Mouse (Mus musculus): ENCODE measurements around the gene Slc24a2. TPM values are rescaled to one million over a fixed set of nuclear protein-coding genes. Genes with fewer than 3 reads are reported as not detected.

The Slc24a2 gene
- polyA plus RNA-seq, 2 experiments: 0.62 to 1.3 TPM

DNA sequence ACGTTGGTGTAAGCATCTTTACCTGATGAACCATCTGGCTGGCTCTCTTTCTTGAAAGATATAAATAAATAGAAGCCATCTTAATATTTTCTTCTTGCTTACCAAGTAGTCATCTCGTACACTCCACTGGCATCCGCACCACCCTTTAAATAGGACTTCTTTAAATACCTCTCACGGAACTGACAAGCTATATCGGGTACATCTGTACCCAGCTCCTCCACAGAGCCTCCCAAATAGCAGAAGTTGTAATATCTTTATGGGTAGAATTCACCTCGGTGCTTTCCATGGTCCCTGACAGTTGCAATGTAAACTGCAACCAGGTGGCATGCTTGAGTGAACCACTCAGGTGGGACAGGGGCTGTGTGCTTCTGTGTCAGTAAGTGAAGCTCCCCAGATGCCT, 149.0 kb downstream of the Slc24a2 start:
- 79% methylated on average over 6 of the region's 6 CpGs for WGBS
- no peak overlapping the region for H3K27ac ChIP-seq (replicated peaks; ENCODE audit: low read depth, low read length)

DNA sequence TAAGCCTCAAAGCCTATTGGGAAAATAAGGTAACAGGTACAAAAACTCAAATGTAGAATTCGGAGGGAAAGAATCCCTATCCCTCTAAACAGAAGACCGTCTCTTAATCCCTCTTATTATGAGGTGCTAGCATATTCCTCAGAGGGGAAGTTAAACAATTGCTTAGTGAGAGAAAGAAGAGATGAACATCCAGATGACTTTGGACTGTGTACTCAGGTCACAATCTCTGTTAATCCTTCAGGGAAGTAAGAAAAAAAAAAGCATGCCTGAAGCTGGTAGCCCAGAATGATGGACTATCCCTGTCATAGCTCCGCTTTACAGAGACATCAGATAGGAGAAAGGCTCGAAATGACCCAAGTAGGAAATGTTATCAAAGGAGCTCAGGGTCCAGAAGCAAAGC, 151.0 kb downstream of the Slc24a2 start:
- H3K36me3 ChIP-seq (ENCODE audit: control insufficient read depth, insufficient read depth, low read length): no peaks in the 10 kb centered on the region
- no peak for ATAC-seq (ENCODE audit: low FRiP score, low read depth)
- WGBS: 77% methylated on average over 4 of the region's 4 CpGs
- H3K9me3 ChIP-seq (ENCODE audit: control insufficient read depth, low read length): no peaks in the 10 kb centered on the region
- no peaks in the 10 kb centered on the region for H3K4me1 ChIP-seq (ENCODE audit: control insufficient read depth, insufficient read depth, low read length)
- no peak overlapping the region for H3K27ac ChIP-seq (replicated peaks; ENCODE audit: low read depth, low read length)
- no peak for DNase-seq (ENCODE audit: low spot score)
- no peak overlapping the region for H3K9ac ChIP-seq (ENCODE audit: low read depth, low read length, severe bottlenecking)
- H3K4me2 ChIP-seq (replicated peaks; ENCODE audit: low read depth, low read length, severe bottlenecking): no peak overlapping the region
- no peak for TF ChIP-seq POLR2A (IDR thresholded peaks at IDR 0.05; ENCODE audit: borderline replicate concordance, extremely low read depth, insufficient read depth, insufficient read length)
- no peaks in the 10 kb centered on the region for H3K27me3 ChIP-seq (ENCODE audit: control insufficient read depth, insufficient read depth, low read length)
- no peak overlapping the region for H3K4me3 ChIP-seq (replicated peaks; ENCODE audit: low read length)

More for the DNA sequence above, 149.0 kb downstream of the Slc24a2 start:
- Histone ChIP-seq H3K9me3 (ENCODE audit: control insufficient read depth, low read length) (no peaks in the 10 kb centered on the region), H3K9ac (ENCODE audit: low read depth, low read length, severe bottlenecking) (no peak overlapping the region), H3K4me2 (replicated peaks; ENCODE audit: low read depth, low read length, severe bottlenecking) (no peak overlapping the region), H3K4me3 (replicated peaks; ENCODE audit: low read length) (no peak overlapping the region), H3K27me3 (ENCODE audit: control insufficient read depth, insufficient read depth, low read length) (no peaks in the 10 kb centered on the region), H3K4me1 (ENCODE audit: control insufficient read depth, insufficient read depth, low read length) (no peaks in the 10 kb centered on the region), H3K36me3 (ENCODE audit: control insufficient read depth, insufficient read depth, low read length) (no peaks in the 10 kb centered on the region)
- no peak for DNase-seq (ENCODE audit: low spot score)
- no peak for TF ChIP-seq POLR2A (IDR thresholded peaks at IDR 0.05; ENCODE audit: borderline replicate concordance, extremely low read depth, insufficient read depth, insufficient read length)
- no peak for ATAC-seq (ENCODE audit: low FRiP score, low read depth)

DNA sequence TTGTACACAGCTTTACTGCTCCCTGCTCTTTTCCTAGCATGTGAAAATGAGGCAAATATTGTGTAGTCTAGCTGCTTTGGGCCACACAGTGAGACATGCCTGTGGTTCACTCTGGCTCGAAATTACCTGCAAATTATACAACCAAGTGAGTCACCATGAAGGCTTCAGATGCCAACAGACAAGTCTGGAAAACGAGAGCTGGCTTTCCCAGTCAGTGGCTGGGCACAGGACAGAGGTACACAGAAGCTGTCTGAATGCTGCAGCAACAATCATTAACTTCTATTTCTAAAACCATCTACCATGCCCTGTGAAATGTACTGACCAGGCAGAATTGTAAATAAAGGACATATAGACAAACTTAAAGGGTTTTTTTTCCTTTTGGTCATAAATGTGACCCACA, 151.6 kb downstream of the Slc24a2 start:
- no peak overlapping the region for H3K4me2 ChIP-seq (replicated peaks; ENCODE audit: low read depth, low read length, severe bottlenecking)
- WGBS: 41% methylated on average over 2 of the region's 2 CpGs
- no peak overlapping the region for H3K4me3 ChIP-seq (replicated peaks; ENCODE audit: low read length)
- no peak for DNase-seq (ENCODE audit: low spot score)
- no peaks in the 10 kb centered on the region for H3K4me1 ChIP-seq (ENCODE audit: control insufficient read depth, insufficient read depth, low read length)
- H3K36me3 ChIP-seq (ENCODE audit: control insufficient read depth, insufficient read depth, low read length): no peaks in the 10 kb centered on the region
- H3K9me3 ChIP-seq (ENCODE audit: control insufficient read depth, low read length): no peaks in the 10 kb centered on the region
- ATAC-seq (ENCODE audit: low FRiP score, low read depth): no peak
- no peak overlapping the region for H3K27ac ChIP-seq (replicated peaks; ENCODE audit: low read depth, low read length)
- no peak overlapping the region for H3K9ac ChIP-seq (ENCODE audit: low read depth, low read length, severe bottlenecking)
- H3K27me3 ChIP-seq (ENCODE audit: control insufficient read depth, insufficient read depth, low read length): no peaks in the 10 kb centered on the region
- no peak for TF ChIP-seq POLR2A (IDR thresholded peaks at IDR 0.05; ENCODE audit: borderline replicate concordance, extremely low read depth, insufficient read depth, insufficient read length)

DNA sequence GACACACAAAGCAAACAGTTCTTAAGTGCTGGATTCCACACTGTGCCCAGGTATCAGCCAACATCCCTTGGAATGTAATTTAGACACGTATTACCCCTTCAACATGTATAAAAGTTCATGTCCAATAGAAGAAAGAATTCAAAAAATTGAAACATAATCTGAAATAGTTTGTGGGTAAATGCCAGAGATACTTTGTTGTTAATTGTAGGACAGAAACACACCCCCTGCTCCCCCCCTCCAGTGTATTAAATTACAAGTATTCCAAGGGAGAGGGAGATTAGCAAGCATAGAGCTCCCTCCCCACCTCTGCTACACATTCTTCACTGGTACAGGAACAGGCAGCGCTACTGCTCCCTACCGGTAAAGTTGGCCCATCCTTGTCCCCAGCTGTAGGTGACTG, 154.5 kb downstream of the Slc24a2 start:
- no peak overlapping the region for H3K4me3 ChIP-seq (replicated peaks; ENCODE audit: low read length)
- H3K36me3 ChIP-seq (ENCODE audit: control insufficient read depth, insufficient read depth, low read length): no peaks in the 10 kb centered on the region
- no peaks in the 10 kb centered on the region for H3K27me3 ChIP-seq (ENCODE audit: control insufficient read depth, insufficient read depth, low read length)
- DNase-seq (ENCODE audit: low spot score) (no peak), ATAC-seq (ENCODE audit: low FRiP score, low read depth) (no peak)
- no peak overlapping the region for H3K27ac ChIP-seq (replicated peaks; ENCODE audit: low read depth, low read length)
- no peak overlapping the region for H3K9ac ChIP-seq (ENCODE audit: low read depth, low read length, severe bottlenecking)
- H3K4me1 ChIP-seq (ENCODE audit: control insufficient read depth, insufficient read depth, low read length): no peaks in the 10 kb centered on the region
- TF ChIP-seq POLR2A (IDR thresholded peaks at IDR 0.05; ENCODE audit: borderline replicate concordance, extremely low read depth, insufficient read depth, insufficient read length): no peak
- 55% methylated on average over 3 of the region's 3 CpGs for WGBS
- H3K9me3 ChIP-seq (ENCODE audit: control insufficient read depth, low read length): no peaks in the 10 kb centered on the region
- no peak overlapping the region for H3K4me2 ChIP-seq (replicated peaks; ENCODE audit: low read depth, low read length, severe bottlenecking)

DNA sequence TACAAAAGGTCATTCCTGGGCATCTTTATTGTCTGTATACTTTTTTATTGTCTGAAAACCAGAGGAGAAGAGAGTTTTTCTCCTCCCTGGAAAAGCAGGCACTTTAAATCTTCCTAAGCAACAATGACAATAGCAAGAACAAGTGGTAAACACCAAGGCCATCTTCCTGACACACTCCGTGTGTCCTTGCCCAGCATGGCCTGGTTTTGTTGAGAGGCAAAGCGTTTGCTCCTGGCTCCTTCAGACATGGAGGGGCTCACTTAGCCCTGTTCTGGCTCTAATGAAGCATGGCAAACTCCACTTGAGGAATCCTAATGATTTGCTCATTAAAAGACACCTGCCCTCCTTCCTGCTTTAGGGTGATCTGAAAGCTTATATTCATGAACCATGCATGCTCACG, 162.2 kb downstream of the Slc24a2 start:
- Histone ChIP-seq H3K4me1 (ENCODE audit: control insufficient read depth, insufficient read depth, low read length) (no peaks in the 10 kb centered on the region), H3K27ac (replicated peaks; ENCODE audit: low read depth, low read length) (no peak overlapping the region), H3K4me3 (replicated peaks; ENCODE audit: low read length) (no peak overlapping the region), H3K27me3 (ENCODE audit: control insufficient read depth, insufficient read depth, low read length) (no peaks in the 10 kb centered on the region), H3K36me3 (ENCODE audit: control insufficient read depth, insufficient read depth, low read length) (no peaks in the 10 kb centered on the region), H3K4me2 (replicated peaks; ENCODE audit: low read depth, low read length, severe bottlenecking) (no peak overlapping the region), H3K9ac (ENCODE audit: low read depth, low read length, severe bottlenecking) (no peak overlapping the region), H3K9me3 (ENCODE audit: control insufficient read depth, low read length) (no peaks in the 10 kb centered on the region)
- no peak for ATAC-seq (ENCODE audit: low FRiP score, low read depth)
- WGBS: 66% methylated on average over 3 of the region's 3 CpGs
- DNase-seq (ENCODE audit: low spot score): no peak
- TF ChIP-seq POLR2A (IDR thresholded peaks at IDR 0.05; ENCODE audit: borderline replicate concordance, extremely low read depth, insufficient read depth, insufficient read length): no peak

DNA sequence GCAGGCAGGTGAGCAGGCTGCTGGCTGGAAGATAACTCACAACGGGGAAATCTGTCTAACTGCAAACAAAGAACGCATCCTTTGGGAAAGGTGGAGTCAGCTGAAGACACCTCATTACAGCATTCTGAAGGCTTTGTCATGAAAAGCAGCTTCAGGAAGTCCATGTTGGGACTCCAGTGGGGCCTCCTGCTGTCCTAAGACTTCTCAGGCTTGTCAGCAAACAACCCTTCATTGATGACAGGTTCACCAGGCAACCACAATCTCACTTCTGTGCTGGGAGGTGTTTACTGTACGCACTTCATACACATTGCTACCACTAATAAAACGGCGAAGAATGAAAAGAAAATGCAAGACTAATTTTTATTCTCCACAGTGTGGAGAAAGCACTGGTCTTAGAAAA, 165.1 kb downstream of the Slc24a2 start:
- WGBS: 82% methylated on average over 5 of the region's 5 CpGs
- H3K9me3 ChIP-seq (ENCODE audit: control insufficient read depth, low read length): no peaks in the 10 kb centered on the region
- no peak for TF ChIP-seq POLR2A (IDR thresholded peaks at IDR 0.05; ENCODE audit: borderline replicate concordance, extremely low read depth, insufficient read depth, insufficient read length)
- no peak overlapping the region for H3K4me2 ChIP-seq (replicated peaks; ENCODE audit: low read depth, low read length, severe bottlenecking)
- H3K36me3 ChIP-seq (ENCODE audit: control insufficient read depth, insufficient read depth, low read length): no peaks in the 10 kb centered on the region
- H3K4me1 ChIP-seq (ENCODE audit: control insufficient read depth, insufficient read depth, low read length): no peaks in the 10 kb centered on the region
- no peak overlapping the region for H3K27ac ChIP-seq (replicated peaks; ENCODE audit: low read depth, low read length)
- no peak overlapping the region for H3K4me3 ChIP-seq (replicated peaks; ENCODE audit: low read length)
- H3K9ac ChIP-seq (ENCODE audit: low read depth, low read length, severe bottlenecking): no peak overlapping the region
- H3K27me3 ChIP-seq (ENCODE audit: control insufficient read depth, insufficient read depth, low read length): no peaks in the 10 kb centered on the region
- ATAC-seq (ENCODE audit: low FRiP score, low read depth): no peak
- DNase-seq (ENCODE audit: low spot score): no peak

All from limb, embryonic 14.5 days (tissue).